Mouse (Mus musculus) layer of hippocampus, postnatal 14 days (tissue): Measurements from ENCODE around the gene Ifih1. TPM values are rescaled to one million over a fixed set of nuclear protein-coding genes. Genes with fewer than 3 reads are reported as not detected.

Experiments
- DNase-seq, 2 experiments: peaks; one replicate each; pipeline ENCODE4 v3.0.0; 2021 to 2022; ENCODE audit warnings: low spot score in 2 of 2, mixed read lengths in 1 of 2
- long read RNA-seq, 2 experiments: library from polyadenylated mRNA; stranded (forward); transcript quantifications; one replicate each; pipeline ENCODE4 v2.0.0; 2021
- total RNA-seq, 2 experiments: library from RNA; stranded (reverse); gene quantifications; 2 replicates each; pipeline ENCODE4 v1.2.3; 2021

Gene Ifih1
- 1 to 10 TPM; 1.2 TPM for total RNA-seq
- long read RNA-seq, experiment 1, full-length matches to known transcripts = 3 of 3 reads
- long read RNA-seq, experiment 1, partial matches to known transcripts = 0 of 3 reads
- long read RNA-seq, experiment 1, other reads (novel, unspliced or antisense) = 0 of 3 reads
- long read RNA-seq, experiment 2, full-length matches to known transcripts = 1 of 1 reads
- long read RNA-seq, experiment 2, partial matches to known transcripts = 0 of 1 reads
- long read RNA-seq, experiment 2, other reads (novel, unspliced or antisense) = 0 of 1 reads

- peak in 1 of 2 experiments; percentile 27 for DNase-seq
Measured at GRCm38 (mm10) chr2:62646014-62646645, at the start of gene Ifih1. Gene Ifih1, minus strand, starts transcription at chr2:62646255.

GRCm38 (mm10) chr2:62685934-62686333, 39.9 kb upstream of the Ifih1 start:
- DNase-seq = no peak

- no peak for DNase-seq
Measured at GRCm38 (mm10) chr2:62684989-62685595, 39.0 kb upstream of the Ifih1 start.

GRCm38 (mm10) chr2:62681667-62682066, 35.6 kb upstream of the Ifih1 start:
- no peak for DNase-seq

- DNase-seq = no peak
Measured at GRCm38 (mm10) chr2:62672788-62673187, 26.7 kb upstream of the Ifih1 start.

- DNase-seq = no peak
Measured at GRCm38 (mm10) chr2:62670767-62671166, 24.7 kb upstream of the Ifih1 start.

GRCm38 (mm10) chr2:62670301-62670700, 24.2 kb upstream of the Ifih1 start:
- DNase-seq = no peak

- DNase-seq = no peak
Measured at GRCm38 (mm10) chr2:62669848-62670247, 23.8 kb upstream of the Ifih1 start.

- no peak for DNase-seq
Measured at GRCm38 (mm10) chr2:62665536-62665935, 19.5 kb upstream of the Ifih1 start.

GRCm38 (mm10) chr2:62664839-62665238, 18.8 kb upstream of the Ifih1 start:
- DNase-seq = no peak

GRCm38 (mm10) chr2:62664135-62664670, 18.1 kb upstream of the Ifih1 start, which contains the start of gene Gca:
Gene Gca, plus strand, starts transcription at chr2:62664285.
- DNase-seq = peak; percentile 75 to 85

GRCm38 (mm10) chr2:62662560-62662959, 16.5 kb upstream of the Ifih1 start:
- peak in 1 of 2 experiments; percentile 41 for DNase-seq

GRCm38 (mm10) chr2:62660565-62660964, 14.5 kb upstream of the Ifih1 start:
- DNase-seq = no peak

- no peak for DNase-seq
Measured at GRCm38 (mm10) chr2:62656072-62656471, 10.0 kb upstream of the Ifih1 start.

GRCm38 (mm10) chr2:62654519-62655338, 8.7 kb upstream of the Ifih1 start:
- DNase-seq = peak; percentile 52 to 74

- DNase-seq = no peak
Measured at GRCm38 (mm10) chr2:62652466-62652865, 6.4 kb upstream of the Ifih1 start.

- no peak for DNase-seq
Measured at GRCm38 (mm10) chr2:62651890-62652289, 5.8 kb upstream of the Ifih1 start.

- DNase-seq = no peak
Measured at GRCm38 (mm10) chr2:62646671-62647289, 725 bp upstream of the Ifih1 start.

- DNase-seq = no peak
Measured at GRCm38 (mm10) chr2:62645475-62645874, 580 bp downstream of the Ifih1 start.

- DNase-seq = no peak
Measured at GRCm38 (mm10) chr2:62644891-62645290, 1.2 kb downstream of the Ifih1 start.
